Mouse (Mus musculus): Measurements from ENCODE around the gene Nup62.
"Not testable (repeated sequence)": the region's sequence is repeated elsewhere in the genome, so short reads cannot be mapped to it uniquely, and the experiment has no call there.

The Nup62 gene

GRCm38 (mm10) chr7:44867010-44867702 is 51.3 kb downstream of the Nup62 start:
- DNase-seq, result no peak

- DNase-seq, result no peak
Observed at GRCm38 (mm10) chr7:44867802-44868201, 51.9 kb downstream of the Nup62 start.

- DNase-seq, result no peak
Observed at GRCm38 (mm10) chr7:44868465-44868864, 52.6 kb downstream of the Nup62 start.

- peak; percentile 63 for DNase-seq
Observed at GRCm38 (mm10) chr7:44868919-44869696, 53.2 kb downstream of the Nup62 start.

- peak; percentile 98 for DNase-seq
Observed at GRCm38 (mm10) chr7:44869697-44870528, 54.0 kb downstream of the Nup62 start, which contains the start of gene Ptov1. TSS of gene Ptov1 (minus strand) at chr7:44869788.

GRCm38 (mm10) chr7:44870614-44871013 is 54.7 kb downstream of the Nup62 start:
- DNase-seq, result no peak

GRCm38 (mm10) chr7:44871181-44871580 is 55.3 kb downstream of the Nup62 start:
- no peak for DNase-seq

GRCm38 (mm10) chr7:44871774-44872173 is 55.9 kb downstream of the Nup62 start:
- DNase-seq, result not testable (repeated sequence)

GRCm38 (mm10) chr7:44877833-44878232 is 61.9 kb downstream of the Nup62 start:
- DNase-seq, result no peak

Data from kidney, adult 9 months (tissue).